Mouse (Mus musculus) gonadal fat pad, adult 2 months (tissue): ENCODE results near the gene Stk11ip. TPM values are rescaled to one million over a fixed set of nuclear protein-coding genes. Genes with fewer than 3 reads are reported as not detected.

Experiments used
- DNase-seq: peaks from one replicate; pipeline ENCODE4 v3.0.0-alpha.2; 2012; ENCODE audit warnings: low read depth
- polyA plus RNA-seq: library from polyadenylated mRNA; depleted of rRNA; stranded (reverse); fragments of >200 nt; gene quantifications from 2 replicates; pipeline ENCODE4 v1.2.3, GENCODE M21; 2012

Gene Stk11ip
- polyA plus RNA-seq, 1 experiment: 27.4 TPM

DNA sequence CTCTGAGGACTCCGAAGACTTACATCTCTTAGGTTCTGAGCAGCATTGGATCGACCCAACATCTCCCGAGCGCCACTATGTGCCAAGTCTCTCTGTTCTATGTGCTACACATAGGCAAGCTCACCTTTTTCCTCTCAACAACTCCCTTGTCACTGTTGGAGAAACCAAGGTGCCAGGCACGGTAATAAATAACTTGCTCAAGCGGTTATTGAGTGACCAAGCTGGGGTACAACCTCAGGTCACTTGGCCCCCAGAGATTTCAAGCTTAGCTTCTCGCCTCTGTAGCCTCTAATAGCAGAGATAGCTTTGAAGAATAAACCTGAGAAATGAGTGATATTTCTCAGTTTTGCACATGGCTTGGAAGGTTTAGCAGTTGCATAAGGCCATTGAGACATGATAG is 20.2 kb downstream of the Stk11ip start:
- DNase-seq: no peak

DNA sequence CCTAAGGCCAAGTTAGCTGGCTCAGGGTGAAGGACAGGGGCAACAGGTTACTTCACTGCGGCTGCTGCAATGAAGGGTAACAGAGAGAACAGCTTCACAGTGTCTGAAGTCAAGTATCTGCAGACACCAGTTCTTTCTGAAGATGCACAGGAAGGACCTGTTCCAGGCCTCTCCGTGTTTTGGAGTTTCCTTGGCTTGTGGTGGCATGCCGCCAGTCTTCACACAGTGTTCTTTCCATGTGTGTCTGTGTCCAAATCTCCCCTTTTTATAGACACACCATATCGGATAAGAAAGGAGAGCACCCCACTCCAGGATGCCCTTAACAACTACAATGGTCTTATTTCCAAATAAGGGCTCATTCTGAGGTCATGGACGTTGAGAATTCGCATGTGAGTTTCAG is 23.0 kb downstream of the Stk11ip start:
- DNase-seq: no peak

DNA sequence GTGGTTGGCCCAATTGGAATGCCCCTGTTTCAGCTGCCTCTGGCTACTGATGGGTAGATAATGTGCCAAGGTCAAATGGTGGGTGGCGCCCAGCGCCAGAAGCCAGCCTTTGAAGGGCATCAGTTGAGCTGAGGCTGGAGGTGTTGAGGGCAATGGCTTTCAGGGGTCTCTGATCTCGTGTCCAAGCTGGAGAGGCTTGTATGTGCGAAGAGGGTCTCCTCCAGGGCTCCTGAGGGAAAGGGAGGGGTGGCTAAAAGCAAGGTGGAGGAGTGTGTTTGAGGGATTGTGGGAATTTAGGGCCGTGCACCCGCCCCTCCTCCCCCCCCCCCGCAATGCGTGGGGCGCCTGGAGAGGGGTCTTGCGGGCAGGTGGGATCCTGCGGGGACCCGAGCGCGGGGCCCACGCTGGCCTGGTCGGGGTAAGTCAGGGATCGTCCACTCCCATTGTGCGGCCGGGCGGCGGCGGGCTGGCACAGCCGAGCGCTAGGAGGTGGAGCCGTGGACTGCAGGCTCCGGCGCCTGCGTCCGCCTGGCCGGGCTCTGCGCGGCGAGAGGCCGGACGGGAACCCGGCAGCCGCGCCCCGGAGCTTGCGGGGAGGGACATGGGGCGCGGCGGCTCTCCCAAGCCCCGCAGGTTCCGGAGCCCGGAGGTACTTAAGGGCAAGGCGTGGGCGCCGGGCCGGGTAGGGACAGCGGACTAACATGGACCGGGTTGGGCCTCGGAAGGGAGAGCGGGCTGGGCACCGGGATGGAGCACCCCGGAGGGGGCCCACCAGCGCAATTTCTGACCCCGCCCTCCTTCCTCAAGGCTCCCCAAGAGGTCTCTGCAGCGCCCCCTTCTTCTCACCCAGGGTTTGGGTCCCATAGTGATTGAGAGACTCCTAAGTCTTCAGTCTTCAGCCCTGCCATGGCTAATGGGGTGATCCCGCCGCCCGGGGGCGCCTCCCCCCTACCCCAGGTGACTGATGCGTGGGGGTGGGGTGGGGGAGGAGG is 24.9 kb downstream of the Stk11ip start, which contains the start of gene Slc4a3:
Gene Slc4a3, plus strand, starts transcription at position 302 of the 992 bp plus-strand sequence.
- DNase-seq: no peak

DNA sequence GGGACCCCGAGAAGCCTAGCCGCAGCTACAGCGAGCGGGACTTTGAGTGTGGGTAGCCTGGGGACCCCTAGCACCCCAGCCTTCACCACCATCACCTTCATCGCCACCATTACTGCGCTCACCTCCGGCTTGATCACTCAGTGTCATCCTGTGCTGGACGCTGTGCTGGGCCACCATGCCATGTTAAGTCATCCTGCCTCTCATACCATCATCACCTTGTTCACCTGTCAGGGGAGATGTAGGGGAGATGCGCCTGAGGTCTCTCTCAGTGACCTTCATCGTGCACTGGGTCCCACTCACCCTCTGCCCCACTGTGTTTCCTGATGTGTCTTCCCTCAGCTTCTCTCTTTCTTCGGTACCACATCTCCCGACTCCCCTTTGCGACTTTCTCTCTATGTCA is 26.0 kb downstream of the Stk11ip start:
- no peak for DNase-seq

DNA sequence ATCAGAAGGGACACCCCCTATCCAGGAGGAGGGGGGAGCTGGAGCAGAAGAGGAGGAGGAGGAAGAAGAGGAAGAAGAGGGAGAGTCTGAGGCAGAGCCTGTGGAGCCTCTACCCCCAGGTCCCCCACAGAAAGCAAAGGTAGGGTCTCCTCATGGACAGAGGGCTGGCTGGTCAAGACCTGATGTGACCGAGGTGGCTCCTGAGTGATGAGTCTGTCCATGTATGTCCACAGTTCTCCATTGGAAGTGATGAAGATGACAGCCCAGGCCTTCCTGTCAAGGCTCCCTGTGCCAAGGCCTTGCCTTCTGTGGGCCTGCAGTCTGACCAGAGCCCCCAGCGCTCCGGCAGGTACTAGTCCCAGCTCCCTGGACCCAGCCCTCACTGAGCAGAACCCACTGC is 26.8 kb downstream of the Stk11ip start:
- DNase-seq: no peak

DNA sequence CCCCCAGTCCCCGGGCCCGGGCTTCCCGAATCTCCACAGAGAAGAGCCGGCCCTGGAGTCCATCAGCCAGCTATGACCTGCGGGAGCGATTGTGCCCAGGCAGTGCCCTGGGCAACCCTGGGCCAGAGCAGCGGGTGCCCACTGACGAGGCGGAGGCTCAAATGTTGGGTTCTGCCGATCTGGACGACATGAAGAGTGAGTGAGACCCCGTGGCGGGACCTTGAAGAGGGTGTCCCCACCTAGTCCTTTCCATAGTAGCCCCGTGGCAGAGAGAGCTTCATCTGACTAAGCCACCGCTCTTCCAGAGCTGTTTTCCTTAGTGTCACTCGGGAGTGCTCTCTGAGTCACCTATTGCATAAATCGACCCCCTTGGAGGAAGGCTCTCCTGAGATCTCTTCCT is 27.5 kb downstream of the Stk11ip start:
- DNase-seq: no peak

DNA sequence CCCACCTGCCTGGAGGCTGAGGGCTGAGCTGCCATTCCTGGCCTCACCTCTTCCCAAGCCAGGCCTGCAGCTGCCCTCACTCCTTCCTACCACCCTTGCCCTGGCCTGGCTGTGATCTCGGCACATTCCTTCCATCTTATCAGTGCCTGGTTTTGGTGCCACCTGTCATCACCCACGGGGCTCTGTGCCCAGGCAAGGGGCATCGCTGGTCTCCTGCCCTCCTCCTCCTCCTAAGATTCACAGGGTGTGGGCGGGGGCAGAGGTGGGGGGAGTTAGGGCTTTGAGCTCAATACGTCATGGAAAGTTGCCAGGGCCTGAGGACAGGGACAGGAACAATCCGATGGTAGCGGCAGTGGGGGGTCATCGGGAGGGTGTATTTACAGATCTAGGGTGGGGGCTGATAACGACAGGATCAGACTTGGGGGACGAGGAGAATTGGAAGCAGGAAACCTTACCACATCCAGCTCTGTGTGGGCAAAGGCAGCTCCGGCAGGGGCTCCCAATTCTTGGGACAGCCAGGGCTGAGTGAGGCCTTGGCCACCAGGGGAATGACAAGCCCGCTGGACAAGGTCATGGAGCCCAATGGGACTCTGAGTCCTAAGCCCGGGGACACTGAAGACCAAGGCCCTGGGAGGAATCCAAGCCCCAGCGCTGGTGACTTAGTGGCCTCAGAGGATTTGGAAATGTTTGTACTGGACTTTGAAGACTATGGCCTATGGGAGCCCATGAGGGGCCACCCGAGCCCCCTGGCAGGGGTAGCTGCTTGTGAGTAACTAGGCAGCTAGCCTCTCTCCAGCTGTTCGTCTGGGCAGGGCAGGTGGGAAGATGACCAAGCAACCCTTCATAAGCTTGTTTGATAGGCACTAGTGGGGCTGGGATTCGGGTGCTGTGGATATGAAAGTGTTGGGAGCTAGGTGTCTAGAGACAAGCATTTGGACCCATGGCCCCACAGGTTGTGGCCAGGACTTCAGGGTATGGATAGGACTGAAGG is 28.3 kb downstream of the Stk11ip start:
- DNase-seq: no peak

DNA sequence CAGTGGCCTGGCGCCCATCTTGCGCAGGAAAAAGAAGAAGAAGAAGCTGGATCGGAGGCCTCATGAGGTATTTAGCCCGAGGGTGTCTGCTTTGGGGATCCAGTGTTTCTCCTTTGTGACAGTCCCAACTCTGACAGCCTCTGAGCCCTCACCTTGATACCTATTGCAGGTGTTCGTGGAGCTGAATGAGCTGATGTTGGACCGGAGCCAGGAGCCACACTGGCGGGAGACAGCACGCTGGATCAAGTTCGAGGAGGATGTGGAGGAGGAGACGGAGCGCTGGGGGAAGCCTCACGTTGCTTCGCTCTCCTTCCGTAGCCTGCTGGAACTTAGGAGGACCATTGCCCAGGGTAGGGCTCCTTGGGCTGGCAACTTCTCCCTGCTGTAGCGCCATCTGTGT is 29.3 kb downstream of the Stk11ip start:
- DNase-seq: no peak

DNA sequence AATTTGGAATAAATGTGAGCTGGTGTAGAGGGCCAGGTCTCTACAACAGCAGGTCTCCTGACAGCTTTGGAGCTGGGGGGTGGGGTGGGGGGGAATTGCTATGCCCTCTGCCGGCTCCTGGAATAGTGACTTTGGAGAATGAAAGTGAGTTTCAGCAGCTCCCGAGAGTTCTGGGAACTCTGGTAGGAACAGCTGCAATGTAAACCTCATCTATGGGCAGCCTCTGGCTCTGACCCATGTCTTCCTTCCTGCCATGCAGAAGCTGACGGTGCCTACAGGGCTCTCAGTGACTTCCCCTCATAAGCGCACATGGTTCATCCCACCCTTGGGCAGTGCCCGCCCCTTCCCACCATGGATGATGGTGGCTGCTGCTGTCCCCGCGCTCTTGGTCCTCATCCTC is 34.4 kb downstream of the Stk11ip start:
- no peak for DNase-seq

DNA sequence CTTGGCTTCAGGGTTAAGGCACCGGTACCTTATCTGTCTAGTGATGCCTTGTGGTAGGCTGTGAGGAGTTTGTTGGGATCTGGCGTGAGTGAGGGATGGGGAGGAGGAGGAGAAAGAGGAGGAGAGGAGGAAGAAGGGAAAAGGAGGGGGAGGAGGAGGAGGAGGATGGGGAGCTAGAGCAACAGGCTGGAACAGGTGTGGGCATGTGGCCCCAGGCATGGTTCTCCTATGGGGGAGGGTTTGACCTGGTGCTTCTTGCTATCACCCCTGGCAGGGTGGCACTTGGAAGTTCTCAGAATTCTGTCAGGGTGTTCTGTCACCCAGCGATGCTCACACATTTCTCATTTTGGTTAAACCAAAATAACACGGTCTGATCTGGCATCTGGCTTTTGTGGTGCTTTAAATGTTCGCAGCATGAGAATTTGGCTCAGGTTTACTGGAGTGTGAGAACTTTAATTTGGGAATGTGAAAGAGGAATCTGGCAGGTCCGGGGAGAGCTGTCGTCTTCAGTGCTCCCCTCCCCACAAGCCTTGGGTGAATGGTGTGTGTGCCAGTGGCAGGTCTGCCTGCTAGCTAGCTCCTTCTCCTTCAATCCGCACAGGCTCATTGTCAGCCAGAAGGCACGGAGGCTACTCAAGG is 34.9 kb downstream of the Stk11ip start:
- no peak for DNase-seq

DNA sequence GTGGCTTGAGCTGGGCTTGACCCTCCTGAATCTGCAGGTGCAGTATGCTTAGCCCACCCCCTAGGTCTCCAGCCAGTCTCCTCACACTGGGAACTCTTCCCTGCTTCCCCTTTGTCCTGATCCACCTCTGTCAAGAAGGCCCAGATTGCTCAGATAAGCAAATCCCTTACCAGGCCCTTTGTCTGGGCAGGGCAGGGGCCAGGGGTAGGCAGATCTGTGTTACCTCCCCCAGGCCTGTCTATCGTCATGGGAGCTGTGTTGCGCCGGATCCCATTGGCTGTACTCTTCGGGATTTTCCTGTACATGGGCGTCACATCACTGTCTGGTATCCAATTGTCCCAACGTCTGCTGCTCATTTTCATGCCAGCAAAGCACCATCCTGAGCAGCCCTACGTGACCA is 35.7 kb downstream of the Stk11ip start:
- DNase-seq: no peak

DNA sequence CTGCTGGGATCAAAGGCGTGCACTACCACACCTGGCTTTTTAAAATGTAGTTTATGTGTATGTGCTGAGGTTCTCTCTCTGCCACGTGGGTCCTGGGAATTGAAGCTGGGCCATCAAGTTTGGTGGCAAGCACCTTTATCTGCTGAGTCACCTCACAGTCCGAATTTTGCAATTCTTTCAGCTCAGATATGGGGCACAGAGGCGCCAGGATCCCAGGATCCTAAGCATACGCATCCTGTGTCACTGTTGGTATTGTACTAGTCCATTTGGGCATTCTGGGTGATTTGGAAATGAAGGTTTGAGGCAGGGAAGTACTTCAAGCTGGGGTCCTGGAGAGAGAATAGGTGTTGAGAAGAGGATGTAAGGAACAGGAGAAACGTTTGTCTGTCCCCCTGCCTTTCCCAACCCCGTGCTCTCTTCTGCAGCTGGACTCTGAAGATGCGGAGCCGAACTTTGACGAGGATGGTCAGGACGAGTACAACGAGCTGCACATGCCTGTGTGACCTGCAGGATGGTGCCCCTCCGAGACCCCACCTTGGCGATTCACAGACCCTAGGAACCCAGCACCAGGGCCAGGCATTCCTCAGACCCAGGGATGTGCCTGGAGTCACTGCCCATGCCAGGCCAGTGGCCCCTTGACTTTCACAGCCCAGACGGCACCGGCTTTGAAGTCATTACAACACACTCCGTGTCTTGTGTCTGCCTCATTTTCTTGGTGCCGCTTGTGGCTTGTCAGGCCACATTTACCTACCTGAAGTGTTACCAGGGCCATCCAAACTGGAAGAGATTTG is 37.3 kb downstream of the Stk11ip start:
- DNase-seq: no peak

DNA sequence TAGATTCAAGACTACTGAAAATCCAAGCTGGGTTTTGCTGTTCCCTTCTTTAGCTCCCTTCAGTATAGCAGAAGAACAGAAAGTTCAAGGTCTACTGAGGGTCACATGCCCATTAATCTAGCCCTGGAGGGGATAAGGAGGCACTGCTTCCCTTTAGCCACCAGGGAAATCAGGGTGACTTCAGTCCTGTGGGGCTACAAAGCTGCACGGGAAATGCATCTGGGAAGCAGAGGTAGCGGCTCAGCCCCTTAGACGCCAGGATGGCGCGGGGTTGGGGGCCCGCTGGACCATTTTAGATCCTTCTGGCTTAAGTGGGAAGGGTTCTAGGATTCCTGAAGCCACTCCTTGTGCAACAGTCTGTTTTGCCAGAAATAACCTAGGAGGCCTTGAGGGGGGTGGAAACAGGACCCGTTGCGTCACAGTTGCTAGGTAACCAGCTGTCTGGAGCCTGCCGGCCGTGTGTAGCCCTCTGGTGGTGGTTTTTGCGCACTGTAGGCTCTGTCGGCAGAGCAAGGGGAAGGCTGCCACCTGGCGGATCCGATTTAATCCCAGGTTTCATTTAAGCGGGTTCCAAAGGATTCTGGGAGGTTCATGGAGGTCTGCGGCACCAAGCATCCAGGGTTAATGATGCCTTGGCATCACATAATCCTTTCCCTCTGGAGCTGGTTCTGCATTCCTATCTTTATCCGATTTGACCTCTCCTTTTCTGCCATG is 38.0 kb downstream of the Stk11ip start:
- DNase-seq: peak; percentile 46

DNA sequence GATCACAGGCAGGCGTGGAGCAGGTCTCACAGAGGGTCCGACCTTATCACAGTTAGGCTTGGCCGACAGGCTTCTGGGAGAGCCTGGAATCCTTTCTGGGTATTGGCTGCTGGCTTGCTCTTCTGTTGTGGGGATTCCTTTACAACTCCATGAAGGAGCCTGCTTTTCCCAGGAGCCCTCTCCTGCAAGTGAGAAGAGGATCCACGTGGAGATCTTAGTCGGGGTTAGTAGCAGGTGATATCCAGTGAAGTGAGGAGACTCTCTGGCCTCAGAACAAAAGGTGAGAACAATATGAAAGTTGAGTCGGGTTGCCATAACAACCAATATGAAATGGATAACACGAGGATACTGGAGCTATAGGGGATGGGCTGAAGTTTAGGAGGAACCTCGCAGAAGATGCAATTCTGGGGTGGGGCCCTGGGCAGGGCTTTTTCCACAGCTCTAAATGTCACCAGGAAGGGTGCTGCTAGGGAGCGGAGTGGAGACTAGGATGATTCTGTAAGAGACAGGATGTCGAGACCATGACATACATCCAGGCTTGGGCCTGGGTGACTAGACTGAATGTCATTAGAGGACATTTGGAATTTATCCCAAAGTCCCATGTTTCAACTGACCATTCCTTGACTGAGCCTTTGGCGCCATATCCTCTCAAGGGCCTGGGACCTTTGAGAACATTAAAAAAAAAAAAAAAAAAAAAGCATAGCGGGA is 39.0 kb downstream of the Stk11ip start:
- DNase-seq: no peak

DNA sequence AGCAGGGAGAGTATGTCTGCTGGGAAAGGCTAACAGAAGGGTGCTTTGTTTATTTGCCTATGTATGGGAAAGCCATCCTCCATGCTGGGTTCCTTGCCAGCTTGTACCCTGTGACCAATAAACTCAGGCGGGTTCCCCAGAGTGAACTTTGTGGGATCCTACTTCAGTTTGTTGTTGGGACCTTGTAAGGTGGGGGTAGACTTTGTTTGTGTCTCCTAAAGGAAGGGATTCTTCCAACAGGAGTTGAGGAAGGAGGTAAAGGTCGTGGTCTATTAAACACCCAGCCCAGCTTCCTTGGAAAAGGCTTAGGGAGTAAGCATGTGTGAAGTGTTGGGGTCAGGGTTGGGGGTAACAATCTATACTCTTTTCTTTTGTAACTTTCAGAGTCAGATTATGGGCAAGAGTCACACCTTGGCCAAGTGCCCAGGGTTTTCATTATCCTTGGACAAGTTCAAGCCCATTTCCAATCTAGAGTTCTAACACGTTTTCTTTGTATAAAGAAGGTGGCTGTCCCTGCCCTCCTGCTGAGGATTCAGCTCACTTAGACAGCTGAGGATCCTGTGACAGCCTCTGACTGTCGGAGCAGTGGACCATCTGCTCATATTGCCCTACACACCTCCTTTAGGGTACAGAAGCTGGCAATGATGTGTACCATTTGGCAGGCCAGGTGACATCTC is 40.0 kb downstream of the Stk11ip start:
- DNase-seq: no peak

DNA sequence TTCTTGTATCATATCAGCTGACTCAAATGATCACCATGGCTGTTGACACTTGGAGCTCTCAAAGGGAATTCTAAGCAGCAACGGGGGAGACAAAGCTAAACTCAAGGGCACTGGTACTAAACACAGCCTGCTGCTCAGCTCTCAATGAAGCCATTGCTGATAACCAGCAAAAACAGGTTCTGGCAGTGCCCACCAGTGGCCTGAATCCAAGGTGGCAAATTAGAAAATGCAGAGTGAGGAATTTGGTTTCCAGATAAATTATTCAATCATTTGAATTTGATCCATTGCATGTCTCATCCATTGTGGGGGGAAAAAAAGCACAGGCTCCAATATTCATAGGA is 40.5 kb downstream of the Stk11ip start:
- no peak for DNase-seq

DNA sequence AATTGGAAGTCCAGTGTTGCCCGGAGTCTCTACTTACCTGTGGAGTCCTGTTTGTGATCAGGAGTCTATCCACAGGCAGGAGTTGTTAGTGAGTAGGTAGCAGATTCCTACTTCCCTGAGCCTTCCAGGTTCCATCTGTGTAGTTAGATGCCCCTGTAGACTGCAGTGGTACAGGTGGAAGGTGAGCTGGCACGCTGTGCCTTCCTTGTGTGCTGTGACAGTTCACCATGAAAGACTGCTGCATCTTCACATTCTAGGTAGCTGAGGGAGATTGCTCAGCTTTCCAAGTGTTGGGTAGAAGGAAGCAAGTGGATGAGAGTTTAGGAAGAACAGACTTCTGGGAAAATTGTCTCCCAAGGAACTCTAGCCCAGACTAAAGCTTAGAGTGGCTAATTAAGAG is 42.8 kb downstream of the Stk11ip start:
- DNase-seq: no peak

DNA sequence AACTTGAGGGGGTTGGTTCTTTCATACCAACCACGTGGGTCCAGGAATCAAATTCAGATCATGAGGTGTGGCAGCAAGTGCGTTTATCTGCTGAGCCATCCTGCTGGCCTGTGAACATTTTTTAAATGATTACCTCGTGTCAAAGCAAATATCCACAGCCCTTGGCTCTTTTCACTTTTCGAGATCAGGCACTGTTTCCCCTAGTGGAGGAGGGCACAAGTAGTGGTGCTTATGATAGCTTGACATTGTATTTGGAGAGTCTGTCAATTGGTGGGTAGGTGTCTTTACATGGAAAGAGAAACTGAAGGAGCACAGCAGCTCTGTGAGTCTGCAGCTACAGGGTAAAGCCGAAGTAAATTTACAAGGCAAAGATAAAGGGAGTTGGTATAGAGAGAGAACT is 43.6 kb downstream of the Stk11ip start:
- no peak for DNase-seq

DNA sequence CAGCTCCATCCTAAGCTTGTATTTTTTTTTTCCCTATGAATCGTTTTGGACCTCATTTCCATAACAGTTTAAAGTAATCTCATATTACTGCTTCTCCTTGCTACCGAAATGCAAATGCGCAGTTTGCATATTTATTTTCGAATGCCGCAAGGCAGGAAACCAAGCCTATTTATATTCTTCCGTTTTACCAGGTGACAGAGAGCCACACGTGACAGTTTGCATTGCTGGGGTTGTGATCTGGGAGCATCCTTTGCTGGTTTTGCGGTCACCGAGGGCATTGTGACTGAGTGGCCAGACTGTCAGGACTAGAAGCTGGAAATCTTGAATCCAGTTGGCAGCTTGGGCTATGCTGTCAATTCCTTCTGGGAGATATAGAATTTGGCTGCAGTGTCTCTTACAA is 44.3 kb downstream of the Stk11ip start:
- no peak for DNase-seq
